Mouse (Mus musculus) olfactory bulb, adult 2 months (tissue): ENCODE results near the gene B830017H08Rik. TPM values are rescaled to one million over a fixed set of nuclear protein-coding genes. Genes with fewer than 3 reads are reported as not detected.

Experiments
- H3K27ac ChIP-seq: fragments of 200-500 bp; 2 replicates; pipeline ENCODE4 v1.5.1; 2012; ENCODE audit warnings: low read depth, low read length; ENCODE audit not compliant: insufficient read depth
- H3K4me1 ChIP-seq: fragments of 200-500 bp; 2 replicates; pipeline ENCODE4 v1.6.1; 2012; ENCODE audit warnings: low read length; ENCODE audit not compliant: control insufficient read depth, insufficient read depth
- H3K4me3 ChIP-seq: fragments of 200-500 bp; 2 replicates; pipeline ENCODE4 v1.5.1; 2012; ENCODE audit warnings: mild to moderate bottlenecking, low read depth, low read length, moderate library complexity; ENCODE audit not compliant: insufficient read depth
- CTCF ChIP-seq: fragments of 200-500 bp; IDR thresholded peaks from 2 replicates; pipeline ENCODE4 v1.5.1; 2012; ENCODE audit warnings: low read depth, mild to moderate bottlenecking, low read length, moderate library complexity; ENCODE audit not compliant: insufficient read depth
- POLR2A ChIP-seq: fragments of 200-500 bp; IDR thresholded peaks from 2 replicates; pipeline ENCODE4 v1.6.1; 2012; ENCODE audit warnings: mild to moderate bottlenecking, low read depth, low read length, moderate library complexity; ENCODE audit not compliant: insufficient read depth
- WGBS: fragments of 180-500 bp; shearing (Covaris S2); methylation state at CpG from one replicate; pipeline ENCODE4 v1.1.7; 2018; 5-methylcytosine and 5-hydroxymethylcytosine counted together
- polyA plus RNA-seq: library from polyadenylated mRNA; stranded (reverse); fragments of >200 nt; gene quantifications from 2 replicates; pipeline ENCODE4 v1.2.4, GENCODE M21; 2012; ENCODE audit warnings: low replicate concordance; ENCODE audit not compliant: missing spikeins, insufficient read depth, insufficient read length

The B830017H08Rik gene
- polyA plus RNA-seq, 1 experiment, result not detected

DNA sequence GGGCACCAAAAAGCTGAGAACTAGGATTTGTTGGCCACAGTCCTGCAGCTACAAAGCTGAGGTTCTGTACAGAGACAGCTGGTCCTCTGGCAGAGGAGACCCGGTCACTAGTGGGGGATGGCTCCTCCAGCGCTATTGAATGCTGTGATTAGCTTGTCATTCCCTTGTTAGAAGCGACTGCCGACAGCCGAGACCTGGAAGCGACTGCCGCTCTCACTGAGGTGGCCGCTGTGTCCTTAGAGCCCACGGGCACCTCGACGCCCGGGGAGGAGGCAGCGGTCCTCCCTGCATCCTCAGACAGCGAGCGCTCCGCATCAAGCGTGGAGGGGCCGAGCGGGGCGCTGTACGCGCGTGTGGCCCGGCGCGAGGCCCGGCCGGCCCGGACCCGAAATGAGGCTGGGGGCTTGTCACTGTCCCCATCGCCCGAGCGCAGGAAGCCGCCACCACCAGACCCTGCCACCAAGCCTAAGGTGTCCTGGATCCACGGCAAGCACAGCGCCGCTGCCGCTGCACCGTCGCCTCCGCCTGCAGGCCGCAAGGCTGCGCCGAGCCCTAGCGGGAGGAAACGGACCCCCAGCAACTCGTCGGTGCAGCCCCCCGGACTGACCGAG is 26.2 kb upstream of the B830017H08Rik start:
- H3K4me3 ChIP-seq, result peak overlapping the region; percentile 70
- WGBS, result 2% methylated on average over 50 of the region's 50 CpGs
- TF ChIP-seq POLR2A (no peak), CTCF (no peak)
- H3K4me1 ChIP-seq, result peaks cover 48% of the 10 kb centered on the region
- peak overlapping the region; percentile 68 for H3K27ac ChIP-seq

DNA sequence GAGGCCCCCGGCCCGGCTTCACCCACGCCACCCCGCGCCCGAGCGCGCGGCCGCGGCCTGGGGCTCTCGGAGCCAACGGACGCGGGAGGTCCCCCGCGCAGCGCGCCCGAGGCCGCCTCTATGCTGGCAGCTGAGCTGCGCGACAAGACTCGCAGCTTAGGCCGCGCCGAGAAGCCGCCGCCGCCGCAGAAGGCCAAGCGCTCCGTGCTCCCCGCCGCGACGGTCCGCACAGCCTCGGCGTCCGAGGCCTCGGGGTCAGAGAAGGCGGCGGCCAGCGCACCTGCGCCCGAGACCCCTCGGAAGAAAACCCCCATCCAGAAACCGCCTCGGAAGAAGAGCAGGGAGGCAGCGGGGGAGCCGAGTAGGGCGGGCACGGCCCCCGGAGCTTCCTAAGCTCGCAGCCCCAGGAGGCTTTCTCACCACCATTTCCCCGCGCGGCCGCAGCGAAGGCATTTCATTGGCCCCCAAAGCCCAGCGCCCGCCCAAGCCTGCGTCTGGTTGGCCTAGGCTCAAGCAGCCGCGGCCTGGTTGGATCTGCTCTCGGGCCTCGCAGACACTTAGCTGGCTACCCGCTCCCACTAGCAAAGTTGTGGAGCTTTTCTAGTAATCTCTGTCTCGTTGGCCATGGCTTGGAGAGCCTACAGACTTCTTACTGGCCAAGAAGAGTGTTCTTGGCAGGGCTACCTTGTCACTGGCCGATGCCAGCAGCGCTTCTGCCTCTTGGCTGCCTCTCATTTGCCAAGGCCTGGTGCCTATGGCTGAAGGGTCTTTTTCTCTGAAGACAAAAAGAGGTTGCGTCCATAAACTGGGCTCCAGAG is 25.5 kb upstream of the B830017H08Rik start:
- H3K4me1 ChIP-seq, result peaks cover 44% of the 10 kb centered on the region
- no peak for TF ChIP-seq CTCF
- TF ChIP-seq POLR2A, result peak; percentile 80; the same call in 1 of the 2 replicates
- H3K27ac ChIP-seq, result peak overlapping the region; percentile 68
- 2% methylated on average over 73 of the region's 73 CpGs for WGBS
- peak overlapping the region; percentile 70 for H3K4me3 ChIP-seq

- no peak overlapping the region for H3K27ac ChIP-seq
- peaks cover 30% of the 10 kb centered on the region for H3K4me1 ChIP-seq
- no peak overlapping the region for H3K4me3 ChIP-seq
- no peak for TF ChIP-seq CTCF
- TF ChIP-seq POLR2A, result no peak
- WGBS, result 85% methylated on average over 4 of the region's 4 CpGs
Measured at GRCm38 (mm10) chr16:17809125-17809524, 23.8 kb upstream of the B830017H08Rik start.

DNA sequence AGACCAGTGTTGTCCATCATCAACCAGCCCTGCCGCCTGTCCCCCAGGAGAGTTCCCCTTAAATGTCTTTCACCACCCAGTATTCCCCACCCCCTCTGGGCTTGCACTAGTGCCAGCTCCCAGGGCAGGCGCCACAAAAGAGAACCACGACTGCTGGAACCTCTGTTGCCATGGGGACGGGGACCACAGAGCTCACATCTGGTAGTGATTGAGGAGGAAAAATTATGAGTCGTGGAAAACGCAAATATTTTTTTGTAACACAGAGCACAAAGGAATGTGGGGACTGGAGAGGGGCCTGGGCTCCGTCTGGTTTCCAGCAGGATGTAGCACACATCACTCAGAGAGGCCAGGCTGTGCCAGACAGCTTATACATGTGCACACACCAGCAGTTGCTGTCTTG is 23.2 kb upstream of the B830017H08Rik start:
- TF ChIP-seq POLR2A (no peak), CTCF (no peak)
- H3K27ac ChIP-seq, result peak overlapping the region; percentile 21; the same call in 1 of the 2 replicates

DNA sequence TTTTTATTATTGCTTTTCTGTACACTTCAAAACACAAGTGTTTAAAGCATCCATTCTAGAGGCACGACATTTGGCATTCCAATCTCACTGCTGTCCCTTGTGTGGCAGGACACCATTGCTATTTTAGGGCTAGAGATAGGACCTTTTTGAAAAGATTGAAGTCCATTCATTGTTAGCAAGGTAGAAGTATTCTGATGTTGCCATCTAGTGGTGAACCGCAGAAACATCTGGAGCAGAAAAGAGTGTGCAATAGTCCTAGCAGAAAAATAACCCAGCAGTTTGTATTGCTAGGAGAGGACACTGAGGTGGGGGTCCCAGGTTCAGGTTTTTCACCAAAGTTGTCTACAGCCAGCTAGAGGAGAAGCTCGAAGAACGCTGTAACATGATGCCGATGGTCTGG is 20.8 kb upstream of the B830017H08Rik start:
- H3K4me3 ChIP-seq, result no peak overlapping the region
- peaks cover 33% of the 10 kb centered on the region for H3K4me1 ChIP-seq
- 7% methylated on average over 5 of the region's 5 CpGs for WGBS
- no peak for TF ChIP-seq POLR2A
- no peak overlapping the region for H3K27ac ChIP-seq

More for the DNA sequence above, 23.2 kb upstream of the B830017H08Rik start:
- Histone ChIP-seq H3K4me3 (no peak overlapping the region), H3K4me1 (peaks cover 24% of the 10 kb centered on the region)
- 31% methylated on average over 7 of the region's 7 CpGs for WGBS

DNA sequence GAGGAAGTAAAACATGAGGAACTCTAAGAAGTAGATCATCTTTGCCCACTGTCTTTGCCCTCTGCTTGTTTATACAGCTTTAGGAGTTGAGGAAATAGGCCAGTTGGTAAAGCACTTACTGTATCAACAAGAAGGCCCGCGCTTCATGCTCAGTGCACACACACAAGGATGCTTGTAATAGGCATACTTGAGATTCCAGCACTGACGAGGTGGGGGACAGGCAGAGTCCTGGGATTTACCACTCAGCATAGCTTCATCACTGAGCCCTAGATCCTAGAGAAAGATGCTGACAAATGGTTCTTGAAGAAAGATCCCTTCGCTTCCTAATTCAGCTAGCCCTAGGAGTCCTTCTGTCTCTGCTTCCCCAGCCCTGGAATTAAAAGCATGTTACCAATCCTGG is 19.7 kb upstream of the B830017H08Rik start:
- TF ChIP-seq CTCF, result no peak
- no peak for TF ChIP-seq POLR2A
- H3K4me3 ChIP-seq, result no peak overlapping the region
- peaks cover 28% of the 10 kb centered on the region for H3K4me1 ChIP-seq
- no peak overlapping the region for H3K27ac ChIP-seq
- WGBS, result 81% methylated on average over 4 of the region's 4 CpGs

- 2% methylated on average over 63 of the region's 63 CpGs for WGBS
- Histone ChIP-seq H3K4me3 (peak overlapping the region; percentile 52), H3K4me1 (peaks cover 19% of the 10 kb centered on the region), H3K27ac (peak overlapping the region; percentile 61)
- peak; percentile 100 for TF ChIP-seq CTCF
- TF ChIP-seq POLR2A, result peak; percentile 56
Measured at GRCm38 (mm10) chr16:17815411-17816402, 17.2 kb upstream of the B830017H08Rik start.

- TF ChIP-seq CTCF (no peak), POLR2A (no peak)
- Histone ChIP-seq H3K27ac (no peak overlapping the region), H3K4me3 (no peak overlapping the region), H3K4me1 (peaks cover 19% of the 10 kb centered on the region)
- WGBS, result 56% methylated on average over 8 of the region's 8 CpGs
Measured at GRCm38 (mm10) chr16:17816528-17816927, 16.4 kb upstream of the B830017H08Rik start.

- TF ChIP-seq POLR2A, result no peak
- TF ChIP-seq CTCF, result no peak
- Histone ChIP-seq H3K27ac (no peak overlapping the region), H3K4me1 (peaks cover under 1% of the 10 kb centered on the region; the same call in 1 of the 2 replicates), H3K4me3 (no peak overlapping the region)
- 86% methylated on average over 2 of the region's 2 CpGs for WGBS
Measured at GRCm38 (mm10) chr16:17826500-17826899, 6.4 kb upstream of the B830017H08Rik start.
